Mouse (Mus musculus): ENCODE measurements at regions not wholly inside any gene's neighbourhood (a gene's known extent, or its start where the extent isn't known, plus 50 kb on each side); places are given as distances from the start of the nearest gene placed in this dataset.

- no peaks in the 10 kb centered on the region for H3K9me3 ChIP-seq
- H3K27ac ChIP-seq, result peak overlapping the region; percentile 57; the same call in 1 of the 2 replicates
- no peaks in the 10 kb centered on the region for H3K36me3 ChIP-seq
- WGBS, result 37% methylated on average over 11 of the region's 11 CpGs
- no peak for ATAC-seq (ENCODE audit: insufficient number of reproducible peaks, insufficient read depth, low FRiP score, low TSS enrichment, low read depth)
- no peak overlapping the region for H3K9ac ChIP-seq
- no peak overlapping the region for H3K4me2 ChIP-seq
- H3K4me3 ChIP-seq, result no peak overlapping the region
- H3K27me3 ChIP-seq, result no peaks in the 10 kb centered on the region
- peaks cover 24% of the 10 kb centered on the region for H3K4me1 ChIP-seq
These were observed 439.4 kb downstream of the Rps24 start for GRCm38 (mm10) chr14:24926086-24927048.

DNA sequence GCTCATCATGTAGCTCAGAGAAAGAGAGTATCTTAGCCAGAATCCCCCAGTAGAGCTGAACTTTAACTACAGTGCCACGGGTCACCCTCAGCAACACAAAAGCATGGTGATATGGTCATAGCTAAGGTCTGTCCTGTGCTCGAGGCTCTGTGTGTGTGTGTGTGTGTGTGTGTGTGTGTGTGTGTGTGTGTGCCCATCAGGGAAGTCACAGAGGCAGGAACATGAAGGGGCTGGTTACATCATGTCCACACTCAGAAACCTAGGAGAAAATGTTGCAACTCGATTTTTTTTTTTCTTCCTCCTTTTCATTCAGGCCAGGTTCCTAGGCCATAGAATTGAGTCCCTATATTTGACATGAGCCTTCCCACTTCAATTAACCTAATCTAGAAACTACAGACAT lies 441.8 kb downstream of the Rps24 start:
- Histone ChIP-seq H3K4me2 (no peak overlapping the region), H3K27ac (no peak overlapping the region), H3K9me3 (no peaks in the 10 kb centered on the region), H3K4me1 (peaks cover 24% of the 10 kb centered on the region), H3K27me3 (no peaks in the 10 kb centered on the region), H3K9ac (no peak overlapping the region), H3K36me3 (no peaks in the 10 kb centered on the region), H3K4me3 (no peak overlapping the region)
- WGBS, result 72% methylated on average over 3 of the region's 3 CpGs
- no peak for ATAC-seq (ENCODE audit: insufficient number of reproducible peaks, insufficient read depth, low FRiP score, low TSS enrichment, low read depth)

DNA sequence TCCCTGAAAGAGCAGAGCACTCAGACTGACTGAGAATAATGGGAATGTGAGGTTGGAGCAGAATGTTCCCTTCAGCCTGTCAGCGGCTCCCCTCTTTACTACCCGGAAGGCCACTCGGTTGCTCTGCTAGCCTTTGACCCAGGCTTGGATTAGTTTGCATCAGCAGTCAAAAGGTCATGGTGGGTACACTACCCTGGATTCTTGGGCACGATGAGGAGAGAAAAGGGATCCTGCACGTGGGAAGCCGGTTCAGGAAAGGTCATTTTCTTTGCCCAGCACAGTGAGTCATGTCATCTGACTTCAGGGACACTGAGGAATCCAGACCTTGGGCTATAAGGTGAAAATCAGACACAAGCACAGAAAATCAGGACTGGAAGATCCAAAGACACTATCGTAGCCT lies 443.3 kb downstream of the Rps24 start:
- ATAC-seq (ENCODE audit: insufficient number of reproducible peaks, insufficient read depth, low FRiP score, low TSS enrichment, low read depth), result no peak
- 24% methylated on average over 7 of the region's 7 CpGs for WGBS
- Histone ChIP-seq H3K4me3 (no peak overlapping the region), H3K4me1 (peaks cover 19% of the 10 kb centered on the region), H3K27ac (no peak overlapping the region), H3K9ac (no peak overlapping the region), H3K27me3 (no peaks in the 10 kb centered on the region), H3K36me3 (no peaks in the 10 kb centered on the region), H3K4me2 (no peak overlapping the region), H3K9me3 (no peaks in the 10 kb centered on the region)

DNA sequence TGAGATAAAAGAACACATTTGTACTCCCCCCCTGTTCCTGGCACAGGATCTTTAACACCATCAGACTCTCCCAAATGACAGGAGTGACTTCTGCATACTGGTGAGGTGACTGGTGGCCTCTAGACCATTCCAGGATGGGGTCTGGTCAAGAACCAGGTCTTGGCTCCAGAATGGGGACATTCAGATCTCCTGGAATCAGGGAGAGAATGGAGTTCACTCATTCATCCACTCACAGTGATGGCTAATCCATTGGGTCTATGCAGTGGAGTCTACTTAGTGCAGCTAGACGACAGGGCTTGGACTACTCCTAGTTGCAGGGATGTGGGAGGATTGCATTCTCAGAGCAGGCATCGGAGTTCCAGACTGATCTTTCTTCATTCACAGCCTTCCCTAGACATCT lies 451.0 kb downstream of the Rps24 start:
- Histone ChIP-seq H3K9me3 (no peaks in the 10 kb centered on the region), H3K4me2 (no peak overlapping the region), H3K27ac (no peak overlapping the region), H3K9ac (no peak overlapping the region), H3K36me3 (no peaks in the 10 kb centered on the region), H3K4me1 (peaks cover 11% of the 10 kb centered on the region), H3K27me3 (no peaks in the 10 kb centered on the region), H3K4me3 (no peak overlapping the region)
- no peak for ATAC-seq (ENCODE audit: insufficient number of reproducible peaks, insufficient read depth, low FRiP score, low TSS enrichment, low read depth)
- 88% methylated on average over 2 of the region's 2 CpGs for WGBS

- no peaks in the 10 kb centered on the region for H3K27me3 ChIP-seq
- no peak overlapping the region for H3K9ac ChIP-seq
- peak overlapping the region; percentile 7; the same call in 1 of the 2 replicates for H3K27ac ChIP-seq
- H3K36me3 ChIP-seq, result no peaks in the 10 kb centered on the region
- no peak for ATAC-seq (ENCODE audit: insufficient number of reproducible peaks, insufficient read depth, low FRiP score, low TSS enrichment, low read depth)
- H3K9me3 ChIP-seq, result no peaks in the 10 kb centered on the region
- peaks cover 11% of the 10 kb centered on the region for H3K4me1 ChIP-seq
- no peak overlapping the region for H3K4me3 ChIP-seq
- H3K4me2 ChIP-seq, result no peak overlapping the region
- WGBS, result 78% methylated on average over 4 of the region's 4 CpGs
These were observed 452.1 kb downstream of the Rps24 start for GRCm38 (mm10) chr14:24939068-24939467.

GRCm38 (mm10) chr14:24939476-24940200 lies 452.7 kb downstream of the Rps24 start:
- H3K27me3 ChIP-seq, result no peaks in the 10 kb centered on the region
- peak overlapping the region; percentile 7; the same call in 1 of the 2 replicates for H3K27ac ChIP-seq
- no peak for ATAC-seq (ENCODE audit: insufficient number of reproducible peaks, insufficient read depth, low FRiP score, low TSS enrichment, low read depth)
- H3K4me3 ChIP-seq, result no peak overlapping the region
- peaks cover 11% of the 10 kb centered on the region for H3K4me1 ChIP-seq
- H3K4me2 ChIP-seq, result no peak overlapping the region
- H3K9me3 ChIP-seq, result no peaks in the 10 kb centered on the region
- 57% methylated on average over 9 of the region's 9 CpGs for WGBS
- no peak overlapping the region for H3K9ac ChIP-seq
- no peaks in the 10 kb centered on the region for H3K36me3 ChIP-seq

- ATAC-seq (ENCODE audit: insufficient number of reproducible peaks, insufficient read depth, low FRiP score, low TSS enrichment, low read depth), result no peak
- no peak overlapping the region for H3K4me3 ChIP-seq
- H3K27ac ChIP-seq, result no peak overlapping the region
- H3K4me1 ChIP-seq, result no peaks in the 10 kb centered on the region
- H3K4me2 ChIP-seq, result no peak overlapping the region
- 50% methylated on average over 2 of the region's 2 CpGs for WGBS
- peaks cover 3% of the 10 kb centered on the region; the same call in 1 of the 2 replicates for H3K9me3 ChIP-seq
- H3K9ac ChIP-seq, result no peak overlapping the region
- no peaks in the 10 kb centered on the region for H3K27me3 ChIP-seq
- H3K36me3 ChIP-seq, result no peaks in the 10 kb centered on the region
These were observed 458.8 kb downstream of the Rps24 start for GRCm38 (mm10) chr14:24945716-24946115.

GRCm38 (mm10) chr14:24947084-24947483 lies 460.2 kb downstream of the Rps24 start:
- Histone ChIP-seq H3K27me3 (no peaks in the 10 kb centered on the region), H3K9me3 (peaks cover 3% of the 10 kb centered on the region; the same call in 1 of the 2 replicates), H3K9ac (no peak overlapping the region), H3K4me1 (no peaks in the 10 kb centered on the region), H3K36me3 (no peaks in the 10 kb centered on the region), H3K4me3 (no peak overlapping the region), H3K4me2 (no peak overlapping the region), H3K27ac (no peak overlapping the region)
- 82% methylated on average over 5 of the region's 5 CpGs for WGBS
- ATAC-seq (ENCODE audit: insufficient number of reproducible peaks, insufficient read depth, low FRiP score, low TSS enrichment, low read depth), result no peak

DNA sequence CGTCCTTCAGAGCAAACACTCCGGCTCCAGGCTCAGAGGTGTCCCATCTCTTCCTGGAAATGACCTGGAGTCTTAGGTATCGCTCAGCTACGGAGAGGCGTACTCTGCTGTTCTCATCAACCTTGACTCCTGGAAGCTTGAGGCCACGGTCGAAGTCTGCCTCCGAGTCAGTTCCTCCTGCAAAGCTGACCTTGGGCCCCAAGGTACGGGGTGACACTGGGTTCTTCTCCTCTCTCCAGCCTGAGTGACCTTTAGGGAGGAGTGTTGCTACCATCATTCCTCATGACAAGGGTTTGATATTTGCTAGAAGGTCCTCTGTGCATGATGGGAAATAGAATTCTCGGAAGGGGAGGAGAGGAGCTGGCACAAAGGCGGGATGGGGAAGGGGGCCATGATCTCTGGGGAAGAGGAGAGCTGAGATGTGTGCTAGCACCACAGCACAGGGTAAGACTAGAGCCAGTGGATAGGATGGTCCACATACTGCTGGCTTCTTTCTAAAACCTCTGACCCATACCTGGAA lies 469.0 kb downstream of the Rps24 start:
- H3K9me3 ChIP-seq, result no peaks in the 10 kb centered on the region
- ATAC-seq (ENCODE audit: insufficient number of reproducible peaks, insufficient read depth, low FRiP score, low TSS enrichment, low read depth), result no peak
- WGBS, result 86% methylated on average over 11 of the region's 11 CpGs

GRCm38 (mm10) chr14:24956528-24957210 lies 469.7 kb downstream of the Rps24 start:
- Histone ChIP-seq H3K4me2 (no peak overlapping the region), H3K36me3 (no peaks in the 10 kb centered on the region), H3K9me3 (no peaks in the 10 kb centered on the region), H3K27ac (no peak overlapping the region), H3K4me3 (no peak overlapping the region), H3K9ac (no peak overlapping the region), H3K27me3 (no peaks in the 10 kb centered on the region), H3K4me1 (peaks cover 20% of the 10 kb centered on the region)
- no peak for ATAC-seq (ENCODE audit: insufficient number of reproducible peaks, insufficient read depth, low FRiP score, low TSS enrichment, low read depth)
- 60% methylated on average over 2 of the region's 2 CpGs for WGBS

More for the DNA sequence above, 469.0 kb downstream of the Rps24 start:
- Histone ChIP-seq H3K4me3 (no peak overlapping the region), H3K36me3 (no peaks in the 10 kb centered on the region), H3K4me2 (no peak overlapping the region), H3K9ac (no peak overlapping the region), H3K27ac (no peak overlapping the region), H3K4me1 (peaks cover 19% of the 10 kb centered on the region), H3K27me3 (no peaks in the 10 kb centered on the region)

GRCm38 (mm10) chr14:24957392-24957791 lies 470.5 kb downstream of the Rps24 start:
- H3K9me3 ChIP-seq, result no peaks in the 10 kb centered on the region
- H3K27ac ChIP-seq, result no peak overlapping the region
- no peak overlapping the region for H3K4me3 ChIP-seq
- no peaks in the 10 kb centered on the region for H3K27me3 ChIP-seq
- H3K4me2 ChIP-seq, result no peak overlapping the region
- no peak overlapping the region for H3K9ac ChIP-seq
- peaks cover 20% of the 10 kb centered on the region for H3K4me1 ChIP-seq
- no peaks in the 10 kb centered on the region for H3K36me3 ChIP-seq
- WGBS, result 80% methylated on average over 4 of the region's 4 CpGs
- ATAC-seq (ENCODE audit: insufficient number of reproducible peaks, insufficient read depth, low FRiP score, low TSS enrichment, low read depth), result no peak

All from embryonic facial prominence, embryonic 13.5 days (tissue).